Mouse (Mus musculus): ENCODE measurements around the gene Trp53inp2.

Trp53inp2 gene

DNA sequence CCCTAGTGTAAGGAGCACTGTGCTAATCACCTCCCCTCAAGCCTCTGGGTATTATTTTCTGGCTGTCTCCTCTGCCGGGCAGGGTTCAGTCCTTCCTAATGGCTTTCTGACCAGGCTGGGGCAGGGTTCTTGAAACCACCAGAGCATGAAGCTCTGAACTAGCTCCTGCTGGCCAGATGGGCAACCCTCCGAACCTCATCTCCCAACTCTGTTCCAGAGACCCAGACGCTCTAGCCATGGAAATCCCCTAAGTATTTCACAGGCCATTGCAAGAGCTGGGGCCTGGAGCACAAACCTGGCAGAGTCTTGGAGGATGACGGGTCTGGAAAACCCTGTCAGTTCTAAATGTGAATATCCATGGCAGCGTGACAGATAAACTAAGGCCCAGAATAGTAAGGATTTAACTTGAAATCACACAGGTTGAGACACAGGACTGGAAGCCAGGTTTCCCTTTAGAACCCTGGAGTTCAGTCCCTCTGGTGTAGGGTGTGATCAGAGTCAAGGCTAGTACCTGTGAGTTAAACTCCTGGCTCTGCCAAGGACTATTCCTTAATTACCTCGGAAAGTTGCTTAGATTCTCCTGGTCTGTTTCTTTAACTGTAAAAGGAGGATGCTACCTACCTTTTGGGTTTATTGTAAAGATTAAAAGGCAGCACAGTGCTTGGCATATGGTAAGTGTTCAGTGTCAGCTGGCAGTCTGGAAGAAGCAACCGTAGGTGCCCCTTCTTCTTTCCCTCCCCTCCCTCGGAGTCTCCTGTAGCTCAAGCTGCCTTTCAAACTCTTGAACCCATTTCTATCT, at the start of gene Trp53inp2:
Trp53inp2 (plus strand) TSS at position 799 of the 799 bp plus-strand sequence.
- DNase-seq (ENCODE audit: low spot score): no peak

GRCm38 (mm10) chr2:155331351-155331750, 49.5 kb upstream of the Trp53inp2 start:
- DNase-seq (ENCODE audit: low spot score): no peak

- no peak for DNase-seq (ENCODE audit: low spot score)
Measured at GRCm38 (mm10) chr2:155333421-155333820, 47.4 kb upstream of the Trp53inp2 start.

GRCm38 (mm10) chr2:155335231-155335630, 45.6 kb upstream of the Trp53inp2 start:
- no peak for DNase-seq (ENCODE audit: low spot score)

DNA sequence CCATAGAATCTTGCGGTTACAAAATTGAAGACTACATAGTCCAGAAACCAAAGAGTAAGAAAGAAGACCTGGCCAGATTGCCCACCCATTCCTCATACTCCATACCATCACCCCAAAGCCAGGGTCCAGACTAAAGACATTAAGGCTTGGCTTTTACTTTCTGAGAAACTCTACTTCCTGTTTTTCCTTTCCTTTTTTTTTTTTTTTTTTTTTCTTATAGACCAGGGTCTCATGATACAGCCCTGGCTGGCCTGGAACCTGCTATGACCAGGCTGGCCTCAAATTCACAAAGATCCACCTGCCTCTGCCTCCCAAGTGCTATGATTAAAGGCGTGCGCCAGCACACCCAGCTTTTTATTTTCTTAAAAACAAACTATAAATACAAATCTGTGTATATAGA, 44.6 kb upstream of the Trp53inp2 start:
- no peak for DNase-seq (ENCODE audit: low spot score)

DNA sequence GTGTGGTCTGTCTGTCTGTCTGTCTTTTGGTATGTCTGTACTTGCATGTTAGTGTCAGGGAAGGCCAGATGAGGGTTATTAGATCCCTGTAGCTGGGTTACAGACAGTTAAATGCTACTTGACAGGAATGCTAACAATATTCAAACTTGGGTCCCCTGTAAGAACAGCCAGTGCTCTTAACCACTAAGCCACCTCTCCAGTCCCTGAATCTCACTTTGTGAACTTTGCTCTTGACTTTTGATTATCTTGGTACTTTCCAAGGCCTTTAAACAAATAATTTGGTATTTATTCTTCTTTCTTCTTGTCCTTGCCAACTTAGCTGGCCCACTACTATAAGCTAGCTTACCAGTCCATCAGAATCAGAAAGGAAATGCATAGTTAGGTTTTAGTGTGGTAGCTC, 40.7 kb upstream of the Trp53inp2 start:
- DNase-seq (ENCODE audit: low spot score): no peak

DNA sequence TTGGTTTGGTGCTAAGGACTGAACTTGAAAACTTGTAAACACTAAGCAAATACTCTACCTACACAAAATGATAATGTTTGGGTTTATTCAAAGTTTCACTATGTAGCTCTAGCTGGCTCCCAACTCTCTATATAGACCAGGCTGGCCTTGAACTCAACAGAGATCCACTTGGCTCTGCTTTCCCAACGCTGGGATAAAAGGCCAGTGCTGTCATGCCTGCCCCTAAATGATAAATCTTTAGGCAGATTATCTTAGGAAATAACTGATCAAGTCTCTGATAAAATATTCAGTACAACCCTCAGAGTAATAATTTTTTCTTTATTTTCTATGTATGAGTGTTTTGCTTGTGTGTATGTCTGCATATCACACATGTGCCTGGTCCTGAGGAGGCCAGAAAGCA, 34.2 kb upstream of the Trp53inp2 start:
- no peak for DNase-seq (ENCODE audit: low spot score)

DNA sequence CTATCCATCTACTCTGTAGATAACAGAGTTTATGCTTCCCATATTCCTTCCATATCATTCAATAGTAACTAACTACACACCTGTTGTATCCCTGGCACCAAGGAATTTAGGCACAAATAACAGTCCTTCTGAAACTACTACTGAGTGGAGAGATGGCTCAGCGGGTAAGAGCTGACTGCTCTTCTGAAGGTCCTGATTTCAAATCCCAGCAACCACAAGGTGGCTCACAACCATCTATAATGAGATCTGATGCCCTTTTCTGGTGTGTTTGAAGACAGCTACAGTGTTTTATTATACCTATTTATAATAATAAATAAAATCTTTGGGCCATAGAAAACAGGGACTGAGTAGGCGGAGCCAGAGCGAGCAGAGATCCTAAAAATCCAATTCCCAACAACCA, 26.5 kb upstream of the Trp53inp2 start:
- DNase-seq (ENCODE audit: low spot score): no peak

DNA sequence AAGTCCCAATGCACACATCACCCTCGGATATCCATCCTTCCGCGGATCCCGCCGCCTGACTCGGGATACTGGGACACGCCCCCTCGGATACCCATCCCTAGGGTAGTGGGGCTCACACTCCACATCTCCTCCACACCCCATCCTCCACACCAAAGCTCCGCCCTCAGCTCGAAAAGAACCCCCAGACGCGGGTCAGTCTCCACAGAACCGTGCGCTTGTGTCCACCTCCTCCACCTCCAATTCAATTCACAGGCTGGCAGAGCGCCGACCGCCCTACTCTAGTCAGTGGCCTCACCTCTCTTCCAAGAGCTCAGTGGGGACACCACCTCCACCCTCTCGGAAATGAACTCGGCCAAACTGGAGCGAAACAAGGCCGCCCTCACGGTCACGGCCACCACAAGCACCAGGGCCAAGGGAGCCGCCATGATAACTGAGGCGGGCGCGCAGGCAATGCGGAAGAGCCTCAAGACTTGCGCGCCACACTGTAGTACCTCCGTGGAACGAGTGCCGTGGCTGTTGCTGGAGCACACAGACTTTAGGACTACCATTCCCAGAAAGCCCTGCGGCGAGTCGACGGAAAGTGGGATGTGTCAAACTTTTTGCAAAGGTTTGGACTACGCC, 23.8 kb upstream of the Trp53inp2 start, which contains the start of gene Pigu:
Pigu (minus strand) TSS at position 460 of the 621 bp plus-strand sequence.
- peak; percentile 60 for DNase-seq (ENCODE audit: low spot score)

DNA sequence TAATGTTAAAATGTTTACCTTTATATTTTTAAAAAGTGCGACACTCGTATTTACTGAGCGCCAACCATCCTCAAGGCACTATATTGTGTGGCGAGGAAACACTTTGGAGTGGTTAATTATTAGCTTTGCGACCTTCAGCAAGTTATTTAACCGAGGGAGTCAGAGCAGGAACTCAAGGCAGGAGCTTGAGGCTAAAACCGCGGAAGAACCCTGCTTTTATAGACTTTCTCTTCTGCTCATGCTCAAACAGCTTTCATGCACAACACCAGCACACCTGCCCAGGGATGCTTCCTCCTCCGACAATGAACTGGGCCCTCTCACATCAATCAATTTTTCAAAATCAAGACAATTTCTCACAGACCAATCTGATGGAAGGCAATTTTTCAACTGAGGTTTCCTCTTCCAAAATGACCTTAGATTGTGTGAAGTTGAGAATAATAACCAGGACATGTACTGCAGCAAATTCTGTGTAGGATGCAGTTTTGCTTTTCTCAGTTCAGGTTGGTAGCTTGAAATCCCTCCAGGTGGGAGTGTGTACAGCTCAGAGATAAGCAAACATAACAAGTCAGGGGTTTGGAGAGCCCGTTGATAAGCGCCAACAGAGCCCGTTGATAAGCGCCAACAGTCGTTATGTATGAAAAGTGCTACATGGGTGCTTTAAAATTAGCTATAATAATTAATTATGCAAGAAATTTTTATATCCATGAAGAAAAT, 23.0 kb upstream of the Trp53inp2 start:
- DNase-seq (ENCODE audit: low spot score): no peak

GRCm38 (mm10) chr2:155367635-155368284, 13.1 kb upstream of the Trp53inp2 start:
- DNase-seq (ENCODE audit: low spot score): no peak

DNA sequence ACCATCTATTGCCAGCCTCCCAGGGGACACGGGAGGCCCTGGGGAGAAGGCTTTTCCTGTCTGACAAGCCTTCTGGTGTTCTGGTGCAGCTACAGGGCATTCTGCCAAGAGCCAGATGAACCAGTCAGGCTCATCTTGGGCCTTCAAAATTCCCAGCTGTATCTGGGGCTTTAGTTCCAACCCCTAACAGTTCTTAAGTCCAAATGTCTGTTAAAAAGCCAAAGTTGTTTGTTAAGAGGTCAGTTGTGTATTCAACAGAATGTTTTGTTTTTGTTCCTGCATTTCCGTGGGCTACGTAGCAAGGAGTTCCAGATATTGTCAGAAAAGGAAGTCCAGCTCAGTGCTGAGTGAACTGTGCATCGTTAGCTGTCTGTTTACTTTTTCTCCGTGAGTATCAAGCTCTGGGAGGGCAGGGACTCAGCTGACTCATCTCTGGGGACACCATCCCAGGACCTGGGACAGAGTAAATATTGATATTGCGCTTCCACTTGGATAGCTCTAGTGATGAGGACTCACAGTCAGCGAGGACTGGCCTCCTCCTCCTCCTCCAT, 11.5 kb upstream of the Trp53inp2 start:
- no peak for DNase-seq (ENCODE audit: low spot score)

DNA sequence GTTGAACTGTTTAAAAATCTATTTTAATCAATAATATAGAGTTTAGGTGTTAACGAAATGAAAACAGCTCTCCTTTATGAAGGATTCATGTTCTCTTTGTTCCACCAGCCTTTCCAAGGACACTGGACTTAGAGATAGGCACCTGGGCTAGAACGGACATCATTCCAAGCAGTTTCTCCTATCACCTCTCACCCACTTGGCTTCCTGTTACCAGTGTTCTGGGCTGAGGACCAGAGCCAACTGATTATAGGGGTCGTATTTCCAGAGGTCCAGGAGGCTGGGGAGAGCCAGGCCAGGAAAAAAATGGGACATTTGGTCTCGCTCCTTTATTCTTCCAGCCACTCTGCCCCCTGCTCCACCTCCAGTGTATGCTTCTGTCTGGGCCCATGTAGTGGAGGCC, 8.4 kb upstream of the Trp53inp2 start:
- DNase-seq (ENCODE audit: low spot score): no peak

DNA sequence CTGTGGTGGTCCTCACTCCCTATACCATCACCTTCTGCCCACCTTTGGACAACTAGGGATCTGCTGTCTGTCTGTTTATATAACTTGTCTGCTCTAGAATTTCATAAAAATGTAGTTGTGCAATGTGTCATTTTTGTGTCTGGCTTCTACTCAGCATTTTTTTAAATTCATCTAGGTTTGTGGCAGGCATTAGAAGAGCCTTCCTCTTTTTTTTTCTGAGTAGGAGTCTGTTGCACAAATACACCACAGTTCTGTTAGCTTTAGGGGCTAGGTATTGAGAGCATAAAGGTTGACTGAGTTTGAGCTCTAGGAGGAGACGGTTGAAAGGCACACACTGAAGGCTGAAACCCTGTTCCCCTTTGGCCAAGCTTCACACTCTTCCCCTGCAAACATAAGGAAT, 7.6 kb upstream of the Trp53inp2 start:
- no peak for DNase-seq (ENCODE audit: low spot score)

DNA sequence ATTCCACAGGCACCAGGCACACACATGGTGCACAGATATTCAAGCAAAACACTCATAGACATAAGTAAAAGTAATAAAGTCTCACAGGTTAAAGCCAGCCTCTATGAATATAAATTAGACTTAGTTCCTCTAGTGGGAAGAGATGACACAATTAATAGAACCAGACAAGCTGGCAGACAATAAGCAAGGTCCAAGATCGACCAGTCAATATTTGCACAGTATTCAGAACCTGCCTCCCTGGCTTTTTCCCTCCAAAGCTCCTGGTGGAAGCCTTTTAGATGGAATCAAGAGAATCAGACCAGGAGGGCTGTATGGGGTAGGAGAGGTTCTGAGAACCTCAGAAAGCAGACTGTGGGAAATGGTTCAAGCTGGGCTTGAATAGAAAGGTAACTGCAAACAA, 7.0 kb upstream of the Trp53inp2 start:
- no peak for DNase-seq (ENCODE audit: low spot score)

DNA sequence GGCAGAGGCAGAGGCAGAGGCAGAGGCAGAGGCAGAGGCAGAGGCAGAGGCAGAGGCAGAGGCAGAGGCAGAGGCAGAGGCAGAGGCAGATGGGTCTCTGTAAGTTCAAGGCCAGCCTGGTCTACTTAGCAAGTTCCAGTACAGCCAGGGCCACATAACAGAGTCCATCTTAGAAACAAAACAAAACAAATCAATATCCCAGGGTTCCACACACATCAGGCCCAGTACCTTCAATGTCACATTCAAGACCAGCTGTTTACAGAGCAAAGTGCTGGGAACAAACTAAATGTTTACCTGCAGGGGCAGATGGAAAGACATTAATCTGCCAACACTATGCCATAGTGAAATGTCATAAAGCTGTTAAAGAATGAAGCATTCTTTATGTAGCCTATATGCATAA, 6.3 kb upstream of the Trp53inp2 start:
- DNase-seq (ENCODE audit: low spot score): no peak

DNA sequence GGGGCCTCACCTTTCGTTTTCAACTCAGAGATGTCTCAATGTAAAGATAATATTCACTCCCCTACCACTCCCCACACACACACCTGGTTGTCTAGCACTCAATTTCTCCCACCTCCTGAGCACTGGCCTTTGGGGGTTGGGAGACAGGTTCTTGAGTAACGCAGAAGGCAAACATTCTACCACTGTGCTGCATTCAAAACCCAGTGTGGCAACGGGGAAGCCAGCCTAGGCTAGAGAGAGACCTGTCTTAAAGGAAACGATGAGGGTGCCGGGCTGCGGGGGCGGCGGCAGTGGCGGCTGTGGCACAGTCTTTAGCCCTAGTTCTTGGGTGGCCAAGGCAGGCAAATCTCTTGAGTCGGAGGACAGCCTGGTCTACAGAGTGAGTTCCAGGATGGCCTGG, 4.7 kb upstream of the Trp53inp2 start:
- DNase-seq (ENCODE audit: low spot score): no peak

DNA sequence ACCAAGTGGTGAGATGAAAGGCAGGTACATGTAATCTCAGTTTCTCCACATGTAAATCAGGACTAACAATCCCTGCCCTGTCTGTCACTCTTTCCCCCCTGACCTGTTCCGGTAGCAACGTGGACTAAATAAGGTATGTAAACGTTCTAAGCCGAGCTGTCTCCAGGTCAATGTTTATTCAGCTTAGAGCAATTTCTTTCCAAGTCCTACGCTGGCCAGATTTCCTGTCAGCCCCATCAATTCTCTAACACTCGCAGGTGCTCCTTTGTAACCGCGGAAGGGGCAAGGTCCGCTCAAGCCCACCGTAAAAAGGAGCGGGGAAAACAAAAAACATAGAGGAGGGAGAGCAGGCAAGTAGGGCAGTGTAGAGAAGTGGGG, 190 bp downstream of the Trp53inp2 start:
- DNase-seq (ENCODE audit: low spot score): no peak

DNA sequence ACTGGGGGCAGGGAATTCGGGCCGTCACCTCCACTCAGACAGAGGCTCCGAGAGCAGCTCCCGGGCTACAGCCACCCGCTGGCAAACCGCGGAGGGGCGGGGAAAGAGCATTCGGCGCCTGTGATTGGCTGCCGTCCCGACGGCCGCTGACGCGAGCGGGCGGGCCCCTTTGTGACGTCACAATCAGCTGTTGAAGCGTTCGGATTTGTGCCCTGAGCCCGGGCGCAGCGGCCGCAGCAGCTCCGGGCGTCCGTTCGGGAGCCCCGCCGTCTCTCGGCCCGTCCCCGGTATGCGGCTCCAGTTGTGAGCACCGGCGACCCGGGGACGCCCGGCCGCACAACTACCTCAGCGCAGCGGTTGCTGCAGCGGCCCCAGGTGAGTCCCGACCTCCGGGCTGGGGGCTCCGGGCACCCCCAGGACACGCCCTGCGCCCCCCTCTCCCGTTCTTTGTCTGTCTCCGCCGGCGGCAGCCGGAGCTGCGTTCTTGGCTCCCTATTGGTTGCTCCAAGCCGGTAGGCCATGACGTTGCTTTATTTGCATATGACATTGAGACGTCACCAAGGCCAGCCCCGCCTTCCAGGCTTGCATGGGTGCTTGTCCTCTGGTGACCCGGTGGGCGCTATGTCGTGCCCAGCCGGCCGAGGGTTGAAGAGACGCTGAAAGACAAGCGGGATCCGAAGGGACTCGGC, 928 bp downstream of the Trp53inp2 start:
- peak; percentile 97 for DNase-seq (ENCODE audit: low spot score)

GRCm38 (mm10) chr2:155382332-155382700, 1.5 kb downstream of the Trp53inp2 start:
- no peak for DNase-seq (ENCODE audit: low spot score)

DNA sequence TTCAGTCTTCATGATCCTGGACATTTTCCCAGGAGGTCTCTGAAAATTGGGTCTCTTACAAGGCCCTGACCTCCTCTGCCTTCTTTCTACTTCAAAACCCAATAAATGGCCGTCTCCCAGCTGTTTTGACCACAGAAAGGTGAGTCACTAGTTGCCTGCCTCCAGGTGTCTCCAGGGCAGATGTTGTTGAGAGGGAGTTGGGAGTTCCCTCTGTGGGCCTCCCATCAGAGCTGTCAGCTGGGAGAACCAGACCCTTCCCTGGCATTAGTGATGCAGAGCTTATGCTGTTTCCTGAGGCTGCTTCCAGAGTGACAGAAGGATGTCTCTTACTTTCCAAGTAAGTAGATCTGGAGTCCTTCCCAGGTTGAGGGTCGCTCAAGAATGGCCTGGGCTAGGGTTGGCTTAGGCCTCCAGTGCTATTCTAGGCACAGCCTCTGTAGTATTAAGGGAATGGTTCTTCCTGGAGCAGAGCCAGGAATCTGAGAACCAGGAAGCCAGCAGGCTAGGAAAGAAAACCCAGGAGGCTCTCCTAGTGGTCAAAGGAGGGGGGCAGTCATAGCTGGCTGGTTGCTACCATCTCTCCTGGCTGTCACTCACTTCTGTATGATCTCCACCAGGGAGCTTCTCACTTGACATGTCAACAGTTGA, 2.1 kb downstream of the Trp53inp2 start:
- no peak for DNase-seq (ENCODE audit: low spot score)

Measured in ovary, postnatal 10 days (tissue).